Comparison of ENCODE assay signal across 23 mouse cellular contexts in the genomic region with DNA sequence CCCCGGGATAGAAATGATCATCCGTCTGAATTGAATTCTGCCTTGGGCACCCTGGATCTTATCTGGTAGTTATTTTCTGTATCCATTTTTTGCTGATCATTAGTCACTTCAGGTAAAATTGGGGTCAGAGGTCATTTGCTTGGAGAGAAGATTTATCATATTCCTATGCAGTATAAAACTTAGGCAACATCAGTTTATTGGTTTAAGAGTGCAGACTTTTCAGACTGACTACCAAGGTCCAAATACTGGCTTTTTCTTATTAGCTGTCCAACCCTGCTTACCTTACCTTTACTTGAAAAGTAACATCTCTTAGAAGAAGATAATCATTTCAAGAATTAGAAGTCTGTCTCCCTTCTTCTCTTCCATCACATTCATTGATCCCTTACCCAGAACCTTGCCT. TPM values are rescaled to one million over a fixed set of nuclear protein-coding genes. Genes with fewer than 3 reads are reported as not detected.
DNase-seq lines count a peak whose midpoint lies in the region; ATAC-seq and TF ChIP-seq lines count a peak whose summit lies in the region.
"Had no signal": no experiment of that assay in that cellular context is flagged by ENCODE, and none has a peak within 500 bp of the region (broad histone marks: within the 10 kb centered on the region; RNA-seq: fewer than 3 reads in every experiment).

No protein-coding gene starts in this region.

- H3K4me1 ChIP-seq in liver, adult 2 months (ENCODE audit: control insufficient read depth, insufficient read depth, low read length), result peaks cover 20% of the 10 kb centered on the region
- peaks cover 11% of the 10 kb centered on the region for H3K4me1 ChIP-seq in liver, embryonic 12.5 days
- 0 out of 2 replicates have a peak, but pooled peaks cover 2% of the 10 kb centered on the region for H3K4me1 ChIP-seq in intestine, embryonic 15.5 days (replicated peaks)
- peaks cover 8% of the 10 kb centered on the region; the same call in 1 of the 2 replicates for H3K4me1 ChIP-seq in intestine, embryonic 16.5 days (ENCODE audit: control insufficient read depth, insufficient read depth, low read length)
- peaks cover 8% of the 10 kb centered on the region; the same call in 1 of the 2 replicates for H3K4me1 ChIP-seq in small intestine, adult 2 months (ENCODE audit: control insufficient read depth, insufficient read depth, insufficient read length, low read length)
- no peaks in the 10 kb centered on the region for H3K4me1 ChIP-seq in forebrain, embryonic 11.5 days (replicated peaks; ENCODE audit: control insufficient read depth, insufficient read depth, low read length)
- H3K4me1 ChIP-seq: embryonic facial prominence, embryonic 12.5 days; forebrain, embryonic 12.5 days had no signal

- no peaks in the 10 kb centered on the region for H3K36me3 ChIP-seq in liver, adult 2 months (ENCODE audit: control insufficient read depth, insufficient read depth, low read length)
- 0 out of 2 replicates have a peak, but pooled peaks cover 3% of the 10 kb centered on the region for H3K36me3 ChIP-seq in liver, embryonic 12.5 days
- H3K36me3 ChIP-seq in intestine, embryonic 15.5 days, result no peaks in the 10 kb centered on the region
- H3K36me3 ChIP-seq in intestine, embryonic 16.5 days (ENCODE audit: control insufficient read depth, insufficient read depth, low read length), result no peaks in the 10 kb centered on the region
- H3K36me3 ChIP-seq in small intestine, adult 2 months (ENCODE audit: control insufficient read depth, insufficient read depth, low read length), result no peaks in the 10 kb centered on the region
- no peaks in the 10 kb centered on the region for H3K36me3 ChIP-seq in forebrain, embryonic 11.5 days (ENCODE audit: control insufficient read depth, insufficient read depth, low read length)
- H3K36me3 ChIP-seq: embryonic facial prominence, embryonic 10.5 days; embryonic facial prominence, embryonic 12.5 days; forebrain, embryonic 12.5 days had no signal

- 31% methylated on average over 2 of the region's 2 CpGs for WGBS in liver, adult 2 months
- 80% methylated on average over 2 of the region's 2 CpGs for WGBS in liver, embryonic 12.5 days (ENCODE audit: insufficient replicate concordance)
- WGBS in intestine, embryonic 15.5 days, result 54% methylated on average over 2 of the region's 2 CpGs
- WGBS in intestine, embryonic 16.5 days, result 63% methylated on average over 2 of the region's 2 CpGs
- WGBS in small intestine, adult 2 months, result 34% methylated on average over 2 of the region's 2 CpGs
- 96% methylated on average over 2 of the region's 2 CpGs for WGBS in forebrain, embryonic 11.5 days

- H3K79me2 ChIP-seq in liver, adult 2 months (ENCODE audit: control insufficient read depth, insufficient read depth, low read length), result peaks cover 39% of the 10 kb centered on the region; the same call in 1 of the 2 replicates

- H3K4me3 ChIP-seq in liver, adult 2 months (ENCODE audit: insufficient read depth, low read depth, low read length), result no peak overlapping the region
- H3K4me3 ChIP-seq in liver, embryonic 12.5 days, result no peak overlapping the region
- H3K4me3 ChIP-seq in intestine, embryonic 15.5 days (replicated peaks), result no peak overlapping the region
- H3K4me3 ChIP-seq in intestine, embryonic 16.5 days (ENCODE audit: low read length), result no peak overlapping the region
- no peak overlapping the region for H3K4me3 ChIP-seq in small intestine, adult 2 months (ENCODE audit: low read depth, low read length)
- H3K4me3 ChIP-seq in forebrain, embryonic 11.5 days (ENCODE audit: low read depth, low read length), result no peak overlapping the region
- H3K4me3 ChIP-seq: embryonic facial prominence, embryonic 10.5 days; embryonic facial prominence, embryonic 12.5 days; forebrain, embryonic 12.5 days had no signal

- no peak overlapping the region for H3K9ac ChIP-seq in liver, adult 2 months (ENCODE audit: low read depth, low read length)
- no peak overlapping the region for H3K9ac ChIP-seq in liver, embryonic 12.5 days
- no peak overlapping the region for H3K9ac ChIP-seq in intestine, embryonic 15.5 days
- no peak overlapping the region for H3K9ac ChIP-seq in intestine, embryonic 16.5 days (ENCODE audit: low read depth, low read length)
- H3K9ac ChIP-seq in forebrain, embryonic 11.5 days (ENCODE audit: low read length), result no peak overlapping the region
- H3K9ac ChIP-seq: embryonic facial prominence, embryonic 12.5 days; forebrain, embryonic 12.5 days had no signal

- TF ChIP-seq CTCF in liver, adult 2 months (IDR thresholded peaks at IDR 0.05; ENCODE audit: low read depth, low read length), result no peak
- TF ChIP-seq CTCF in small intestine, adult 2 months (IDR thresholded peaks at IDR 0.05; ENCODE audit: extremely low read depth, insufficient read length, insufficient replicate concordance, low read depth, low read length), result no peak

- no peaks in the 10 kb centered on the region for H3K27me3 ChIP-seq in liver, adult 2 months (ENCODE audit: control insufficient read depth, insufficient read depth, low read length)
- no peaks in the 10 kb centered on the region for H3K27me3 ChIP-seq in liver, embryonic 12.5 days (replicated peaks)
- no peaks in the 10 kb centered on the region for H3K27me3 ChIP-seq in intestine, embryonic 15.5 days (replicated peaks)
- H3K27me3 ChIP-seq in intestine, embryonic 16.5 days (replicated peaks; ENCODE audit: control insufficient read depth, insufficient read depth, low read length), result no peaks in the 10 kb centered on the region
- H3K27me3 ChIP-seq in small intestine, adult 2 months (ENCODE audit: control insufficient read depth, insufficient read depth, low read length), result no peaks in the 10 kb centered on the region
- no peaks in the 10 kb centered on the region for H3K27me3 ChIP-seq in forebrain, embryonic 11.5 days (ENCODE audit: control insufficient read depth, insufficient read depth, low read length)
- H3K27me3 ChIP-seq: embryonic facial prominence, embryonic 12.5 days; forebrain, embryonic 12.5 days had no signal

- no peak for ATAC-seq in liver, embryonic 12.5 days
- ATAC-seq in intestine, embryonic 15.5 days, result peak; percentile 62
- peak; percentile 71 for ATAC-seq in intestine, embryonic 16.5 days
- ATAC-seq in forebrain, embryonic 11.5 days (replicated peaks; ENCODE audit: low FRiP score), result no peak
- ATAC-seq: forebrain, embryonic 14.5 days; forebrain, embryonic 16.5 days had no signal

- peak; percentile 48 for DNase-seq in liver, adult 2 months (ENCODE audit: extremely low read depth, low read depth, low spot score)
- no peak for DNase-seq in forebrain, embryonic 11.5 days (ENCODE audit: low spot score)
- DNase-seq in cerebellum, adult 11-12 months, result no peak
- DNase-seq: adrenal gland, adult 2 months; adrenal gland, postnatal 10 days; adrenal gland, postnatal 25 days; cerebellum, adult 11 months; cerebellum, adult 2 months; cerebellum, adult 9-10 months; cerebellum, postnatal 10 days; cerebellum, postnatal 25 days had no signal

- no peak overlapping the region for H3K4me2 ChIP-seq in liver, embryonic 12.5 days
- no peak overlapping the region for H3K4me2 ChIP-seq in intestine, embryonic 15.5 days (replicated peaks)
- H3K4me2 ChIP-seq in intestine, embryonic 16.5 days (ENCODE audit: low read depth, low read length), result no peak overlapping the region
- no peak overlapping the region for H3K4me2 ChIP-seq in forebrain, embryonic 11.5 days (ENCODE audit: low read depth, low read length, severe bottlenecking)
- H3K4me2 ChIP-seq: embryonic facial prominence, embryonic 12.5 days; forebrain, embryonic 12.5 days had no signal

- no peak overlapping the region for H3K27ac ChIP-seq in liver, adult 2 months (replicated peaks; ENCODE audit: insufficient read depth, low read depth, low read length)
- H3K27ac ChIP-seq in liver, embryonic 12.5 days, result no peak overlapping the region
- H3K27ac ChIP-seq in intestine, embryonic 15.5 days, result no peak overlapping the region
- peak overlapping the region; percentile 43; the same call in 1 of the 2 replicates for H3K27ac ChIP-seq in intestine, embryonic 16.5 days (ENCODE audit: low read length)
- H3K27ac ChIP-seq in small intestine, adult 2 months (ENCODE audit: insufficient read depth, low read depth, low read length), result peak overlapping the region; percentile 85
- H3K27ac ChIP-seq in forebrain, embryonic 11.5 days (ENCODE audit: low read depth, low read length), result no peak overlapping the region
- H3K27ac ChIP-seq: embryonic facial prominence, embryonic 10.5 days; embryonic facial prominence, embryonic 12.5 days; forebrain, embryonic 12.5 days had no signal

- no peak for TF ChIP-seq POLR2A in liver, adult 2 months (IDR thresholded peaks at IDR 0.05; ENCODE audit: extremely low read depth, insufficient read depth, low read length)
- no peak for TF ChIP-seq POLR2A in small intestine, adult 2 months (IDR thresholded peaks at IDR 0.05; ENCODE audit: low read depth, low read length)

- no peaks in the 10 kb centered on the region for H3K9me3 ChIP-seq in liver, embryonic 12.5 days (replicated peaks)
- H3K9me3 ChIP-seq in intestine, embryonic 15.5 days, result no peaks in the 10 kb centered on the region
- H3K9me3 ChIP-seq in intestine, embryonic 16.5 days (ENCODE audit: control insufficient read depth, low read length), result no peaks in the 10 kb centered on the region
- no peaks in the 10 kb centered on the region for H3K9me3 ChIP-seq in forebrain, embryonic 11.5 days (ENCODE audit: control insufficient read depth, low read length)
- H3K9me3 ChIP-seq: embryonic facial prominence, embryonic 10.5 days; embryonic facial prominence, embryonic 12.5 days; forebrain, embryonic 12.5 days had no signal

RNA-seq across cellular contexts. Expression of gene Larp4, which starts 9.8 kb away (rescaled TPM):
- total RNA-seq in liver, adult 2 months (2014; rRNA removed), result 40.5 and 48.3 TPM in 2 replicates
- 26.5 and 32.7 TPM in 2 replicates for polyA plus RNA-seq in liver, adult 2 months (2012; rRNA removed)
- 33.1 TPM in 2 replicates for polyA plus RNA-seq in liver, embryonic 12.5 days (2016; fragmentation: Nextera tagmentation; extraction: Ambion mirVana)
- polyA plus RNA-seq in intestine, embryonic 15.5 days (2015; fragmentation: Nextera tagmentation; extraction: Ambion mirVana), result 40.5 and 46.4 TPM in 2 replicates
- 42.8 and 43.8 TPM in 2 replicates for polyA plus RNA-seq in intestine, embryonic 16.5 days (2015; fragmentation: Nextera tagmentation; extraction: Ambion mirVana)
- polyA plus RNA-seq in small intestine, adult 2 months (2012; rRNA removed), result 25.9 and 30.7 TPM in 2 replicates
- polyA plus RNA-seq in forebrain, embryonic 11.5 days (2014; fragmentation: Nextera tagmentation; extraction: Ambion mirVana), result 37.4 and 42.8 TPM in 2 replicates

RNA-seq across cellular contexts. Expression of gene Fam186a, which starts 12.9 kb away (rescaled TPM):
- not detected in 2 replicates for total RNA-seq in liver, adult 2 months (2014; rRNA removed)
- polyA plus RNA-seq in liver, adult 2 months (2012; rRNA removed), result not detected in 2 replicates
- not detected in 2 replicates for polyA plus RNA-seq in liver, embryonic 12.5 days (2016; fragmentation: Nextera tagmentation; extraction: Ambion mirVana)
- polyA plus RNA-seq in intestine, embryonic 15.5 days (2015; fragmentation: Nextera tagmentation; extraction: Ambion mirVana), result not detected in 2 replicates
- polyA plus RNA-seq in intestine, embryonic 16.5 days (2015; fragmentation: Nextera tagmentation; extraction: Ambion mirVana), result not detected in 2 replicates
- not detected in 2 replicates for polyA plus RNA-seq in small intestine, adult 2 months (2012; rRNA removed)
- not detected in 2 replicates for polyA plus RNA-seq in forebrain, embryonic 11.5 days (2014; fragmentation: Nextera tagmentation; extraction: Ambion mirVana)
- total RNA-seq: MEL had no signal
- polyA plus RNA-seq: C2C12; embryonic facial prominence, embryonic 10.5 days; embryonic facial prominence, embryonic 12.5 days; embryonic facial prominence, embryonic 14.5 days; forebrain, embryonic 12.5 days; forebrain, embryonic 14.5 days; forebrain, embryonic 16.5 days had no signal

RNA-seq across cellular contexts. Expression of gene Dip2b, which starts 58.7 kb away (rescaled TPM):
- total RNA-seq in liver, adult 2 months (2014; rRNA removed), result 3.1 and 5.3 TPM in 2 replicates
- polyA plus RNA-seq in liver, adult 2 months (2012; rRNA removed), result 2.0 TPM in 2 replicates
- polyA plus RNA-seq in liver, embryonic 12.5 days (2016; fragmentation: Nextera tagmentation; extraction: Ambion mirVana), result 4.9 and 5.1 TPM in 2 replicates
- polyA plus RNA-seq in intestine, embryonic 15.5 days (2015; fragmentation: Nextera tagmentation; extraction: Ambion mirVana), result 7.6 and 8.1 TPM in 2 replicates
- polyA plus RNA-seq in intestine, embryonic 16.5 days (2015; fragmentation: Nextera tagmentation; extraction: Ambion mirVana), result 5.6 and 6.3 TPM in 2 replicates
- 3.8 and 5.8 TPM in 2 replicates for polyA plus RNA-seq in small intestine, adult 2 months (2012; rRNA removed)
- polyA plus RNA-seq in forebrain, embryonic 11.5 days (2014; fragmentation: Nextera tagmentation; extraction: Ambion mirVana), result 27.9 and 28.3 TPM in 2 replicates

Comparison
In these comparisons a context has a peak if more than half of its experiments do, and no peak if none do; other contexts are left out.
1. H3K27ac ChIP-seq: peak in intestine, embryonic 16.5 days (single experiment) and small intestine, adult 2 months (single experiment); none in liver, adult 2 months (single experiment), liver, embryonic 12.5 days (single experiment), intestine, embryonic 15.5 days (single experiment) and forebrain, embryonic 11.5 days (single experiment).
2. ATAC-seq: peak in intestine, embryonic 15.5 days (single experiment) and intestine, embryonic 16.5 days (single experiment); none in liver, embryonic 12.5 days (single experiment) and forebrain, embryonic 11.5 days (single experiment).